Mouse (Mus musculus): ENCODE results near the gene Abcc10.

Abcc10 gene

GRCm38 (mm10) chr17:46255147-46255546 lies 73.0 kb downstream of the Abcc10 start:
- no peak for DNase-seq

- no peak for DNase-seq
Observed at GRCm38 (mm10) chr17:46254106-46254505, 74.0 kb downstream of the Abcc10 start.

GRCm38 (mm10) chr17:46253452-46254084 lies 74.6 kb downstream of the Abcc10 start, which contains the start of gene Lrrc73:
Gene Lrrc73, plus strand, starts transcription at chr17:46253531.
- DNase-seq = peak; percentile 93
